Mouse (Mus musculus) T-helper 17 cell (primary cell): Measurements from ENCODE around the gene Nrtn.

ENCODE experiments used
- in situ Hi-C, 2 experiments: fragments of 300-600 bp; cut with MboI, MseI; formaldehyde crosslinking; loops; 1 replicate in 1 of 2; 2 replicates in 1 of 2; pipeline ENCODE4 v1.15.1; 2025; ENCODE audit warnings: high pct_unique_total_duplicates in 2 of 2

The Nrtn gene

DNA sequence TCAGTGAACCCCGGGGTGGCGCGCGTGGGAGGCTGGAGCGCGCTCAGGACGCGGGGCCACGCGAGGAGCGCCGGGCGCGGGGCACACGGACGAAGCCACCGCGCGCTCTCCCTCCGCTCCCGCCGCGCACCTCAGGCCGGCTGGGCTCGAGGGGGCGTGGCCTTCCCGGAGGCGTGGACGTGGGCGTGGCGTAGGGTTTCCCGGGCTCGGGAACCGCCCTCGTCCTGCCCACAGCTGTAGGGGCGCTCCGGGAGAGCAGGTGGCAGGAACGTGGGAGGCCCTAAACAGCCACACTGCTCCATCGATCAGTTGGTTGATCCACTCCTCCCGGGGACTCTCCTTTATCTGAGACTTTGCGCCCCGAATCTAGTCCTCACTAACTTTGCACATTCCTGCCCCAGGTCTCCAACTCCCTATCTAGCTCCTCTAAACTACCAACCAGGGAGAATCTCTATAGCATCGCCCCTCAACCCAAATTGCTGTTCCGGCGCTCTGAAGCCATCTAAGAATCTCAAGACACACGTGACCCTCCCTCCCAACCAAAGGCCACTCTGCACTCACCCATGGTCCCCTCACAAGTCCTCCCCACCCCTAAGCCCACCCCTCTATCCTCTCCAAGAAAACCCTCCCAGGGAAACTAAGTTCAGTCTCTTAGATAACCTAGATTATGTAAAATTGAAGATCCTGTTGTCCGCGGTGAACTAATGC is at the start of gene Nrtn:
Gene Nrtn (minus strand): TSS at position 115 of the 708 bp plus-strand sequence.
- in situ Hi-C loops = no loop called here

DNA sequence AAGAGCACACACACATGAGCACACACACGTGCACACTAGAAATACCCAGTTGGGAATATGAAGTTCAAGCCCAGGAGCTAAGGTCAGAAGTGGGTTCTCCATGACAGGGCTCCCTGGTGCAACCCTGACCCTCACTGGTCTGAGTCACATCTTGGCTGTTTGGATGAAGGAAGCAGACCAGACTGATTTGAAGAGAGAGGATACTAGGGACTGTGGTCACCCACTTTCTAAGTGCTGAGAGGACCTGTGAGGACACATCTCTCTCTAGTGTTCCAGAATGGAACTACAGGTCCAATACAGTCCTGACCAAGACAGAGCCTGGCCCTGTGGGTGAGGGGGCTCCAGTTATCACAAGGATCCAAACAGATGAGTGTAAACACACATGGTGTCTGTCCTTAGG is 48.5 kb upstream of the Nrtn start:
- in situ Hi-C loops = loop anchor here in 1 of 2 experiments (5.0 kb wide), 1 partner anchor 42 kb away; no protein-coding TSS in a partner anchor

DNA sequence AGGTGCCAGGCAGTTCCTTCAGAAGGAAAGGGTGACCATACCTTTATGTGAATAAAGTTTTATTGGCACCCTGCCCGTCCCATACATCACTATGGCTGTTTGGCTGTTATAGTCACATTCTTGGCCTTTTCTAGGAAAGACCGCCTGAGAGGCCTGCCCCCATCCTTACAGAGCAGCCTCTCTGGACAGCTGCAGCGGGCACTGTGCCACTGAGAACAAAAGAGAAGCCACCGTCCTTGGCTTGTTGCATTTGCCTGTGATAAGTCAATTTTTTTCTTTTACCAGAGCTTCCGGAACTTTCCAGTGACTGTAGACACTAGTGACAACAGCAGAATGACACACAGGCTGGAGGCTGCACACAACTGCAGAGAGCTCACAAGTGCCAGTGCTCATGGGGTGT is 47.6 kb upstream of the Nrtn start:
- in situ Hi-C loops = loop anchor here in 1 of 2 experiments (5.0 kb wide), 1 partner anchor 42 kb away; no protein-coding TSS in a partner anchor

DNA sequence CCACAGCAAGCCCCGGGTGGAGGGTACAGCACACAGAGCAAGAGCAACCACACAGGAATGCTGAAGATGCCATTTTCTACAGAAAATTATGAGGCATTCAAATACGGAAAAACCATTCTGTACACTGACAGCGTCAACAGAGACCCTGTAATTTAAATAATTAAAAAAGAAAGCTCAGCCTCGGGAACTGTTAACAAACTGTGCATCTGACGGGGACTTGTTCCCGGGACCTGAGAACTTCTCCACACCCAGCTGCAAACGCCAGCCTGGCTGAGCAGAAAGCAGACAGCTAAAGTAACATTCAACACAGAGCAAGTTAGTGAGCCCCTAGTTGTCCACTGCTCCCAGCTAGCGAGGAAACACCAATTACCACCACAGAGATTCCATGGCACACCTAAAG is 44.7 kb upstream of the Nrtn start:
- in situ Hi-C loops = no loop called here

DNA sequence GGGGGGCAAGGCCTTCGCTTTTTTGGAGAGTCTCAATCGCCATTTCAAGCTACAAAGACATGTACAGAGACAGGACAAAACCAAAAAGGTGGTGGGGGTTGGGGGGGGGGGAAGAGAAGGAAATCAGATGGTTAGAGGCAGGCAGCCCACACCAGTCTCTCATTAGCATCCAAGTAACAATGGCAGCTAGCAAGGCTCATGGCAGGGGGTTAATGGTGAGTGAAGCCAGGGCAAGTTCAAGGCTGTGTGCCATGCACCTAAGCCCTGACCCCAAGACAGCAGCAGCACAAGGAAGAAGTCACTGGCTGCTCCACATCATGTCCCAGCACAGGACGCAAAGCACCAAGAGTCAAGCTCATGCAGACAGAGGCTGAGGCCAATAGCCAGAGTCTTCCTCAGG is 41.9 kb upstream of the Nrtn start:
- in situ Hi-C loops = no loop called here

DNA sequence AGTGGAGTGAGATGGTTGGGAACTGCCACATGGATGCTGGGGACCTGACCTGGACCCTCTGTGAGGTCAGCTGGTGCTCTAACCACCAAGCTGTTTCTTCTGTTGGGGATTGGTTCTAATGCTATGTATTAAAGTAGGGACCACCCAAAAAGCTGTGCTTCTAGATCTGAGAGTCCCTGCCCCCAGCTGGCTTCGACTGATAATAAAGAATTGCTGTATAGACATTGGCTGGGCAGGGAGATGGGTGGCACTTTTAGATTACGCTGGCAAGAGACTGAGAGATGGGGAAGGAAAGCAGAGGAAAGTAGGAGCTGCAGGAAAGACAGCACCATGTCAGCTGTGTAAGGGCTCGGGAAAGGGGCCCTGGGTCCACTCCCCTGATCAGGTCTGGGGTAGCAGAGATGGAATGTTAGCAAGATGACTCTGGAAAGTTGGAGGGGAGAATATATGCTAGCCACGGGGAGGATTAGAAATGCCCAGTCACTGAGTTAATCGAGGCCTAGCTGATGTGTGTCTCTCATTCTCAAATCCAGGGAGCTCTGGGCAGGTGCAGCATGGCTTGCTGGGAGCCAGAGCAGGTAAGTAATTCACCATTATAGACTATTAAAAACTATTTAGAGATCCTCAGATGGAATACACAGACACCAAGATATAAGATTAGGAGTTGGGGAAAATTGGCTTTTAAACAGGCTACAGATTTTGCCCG is 36.4 kb upstream of the Nrtn start:
- in situ Hi-C loops = no loop called here

DNA sequence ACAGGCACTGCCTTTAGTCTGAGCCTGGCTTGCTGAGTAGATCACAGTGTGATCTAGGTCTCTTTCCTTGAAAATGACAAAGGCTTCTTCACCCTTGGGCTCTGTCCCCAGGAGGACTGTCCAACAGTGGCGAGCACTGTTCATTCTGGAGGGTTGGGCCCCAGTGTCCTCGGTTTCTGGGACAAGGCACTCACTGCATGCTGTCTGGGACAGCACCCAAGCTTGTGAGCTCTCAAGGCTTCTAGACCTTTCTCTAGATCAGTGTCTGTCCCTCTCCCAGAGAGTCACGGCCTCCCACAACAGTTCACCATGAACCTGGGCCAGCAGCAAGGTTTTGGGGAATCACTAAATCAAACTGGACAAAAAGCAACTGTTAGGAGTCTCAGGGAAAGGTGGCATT is 35.3 kb upstream of the Nrtn start:
- in situ Hi-C loops = no loop called here

DNA sequence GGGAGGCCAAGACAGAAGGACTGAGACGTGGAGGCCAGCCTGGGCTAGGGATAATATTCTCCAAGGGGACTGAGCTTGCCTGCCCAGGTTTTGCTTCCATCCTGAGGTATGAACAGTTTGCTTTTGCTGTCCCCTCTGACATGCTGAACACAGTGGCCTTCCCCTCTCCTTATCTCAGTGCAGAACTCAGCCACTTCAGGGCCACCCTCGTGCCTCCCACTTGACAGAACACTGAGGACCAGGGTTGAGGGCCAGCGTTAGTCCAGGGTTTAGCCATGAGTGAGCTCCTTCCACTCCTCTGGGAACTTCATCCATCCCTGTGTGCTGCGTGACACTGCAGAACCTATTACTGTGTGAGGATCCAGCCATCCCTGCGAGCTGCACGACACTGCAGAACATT is 32.0 kb upstream of the Nrtn start:
- in situ Hi-C loops = no loop called here

DNA sequence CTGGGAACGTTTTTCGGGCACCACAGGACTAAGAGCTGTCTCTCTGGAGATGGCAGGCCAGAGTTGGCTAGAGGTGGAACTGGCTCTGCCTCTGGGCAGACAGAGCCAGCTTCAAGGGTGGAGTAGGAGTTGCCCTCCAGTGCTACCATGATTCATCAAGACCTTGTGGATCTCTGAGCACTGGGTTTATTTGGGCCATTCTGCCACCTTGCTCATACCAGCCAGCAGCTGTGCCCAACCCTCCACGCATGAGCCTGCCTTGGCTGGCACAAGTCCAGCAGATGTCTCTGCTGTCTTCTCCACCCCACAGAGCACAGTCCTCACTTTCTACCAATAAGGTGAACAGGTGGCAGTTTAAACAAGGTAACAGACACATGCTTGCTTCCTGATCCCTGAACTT is 31.6 kb upstream of the Nrtn start:
- in situ Hi-C loops = no loop called here

DNA sequence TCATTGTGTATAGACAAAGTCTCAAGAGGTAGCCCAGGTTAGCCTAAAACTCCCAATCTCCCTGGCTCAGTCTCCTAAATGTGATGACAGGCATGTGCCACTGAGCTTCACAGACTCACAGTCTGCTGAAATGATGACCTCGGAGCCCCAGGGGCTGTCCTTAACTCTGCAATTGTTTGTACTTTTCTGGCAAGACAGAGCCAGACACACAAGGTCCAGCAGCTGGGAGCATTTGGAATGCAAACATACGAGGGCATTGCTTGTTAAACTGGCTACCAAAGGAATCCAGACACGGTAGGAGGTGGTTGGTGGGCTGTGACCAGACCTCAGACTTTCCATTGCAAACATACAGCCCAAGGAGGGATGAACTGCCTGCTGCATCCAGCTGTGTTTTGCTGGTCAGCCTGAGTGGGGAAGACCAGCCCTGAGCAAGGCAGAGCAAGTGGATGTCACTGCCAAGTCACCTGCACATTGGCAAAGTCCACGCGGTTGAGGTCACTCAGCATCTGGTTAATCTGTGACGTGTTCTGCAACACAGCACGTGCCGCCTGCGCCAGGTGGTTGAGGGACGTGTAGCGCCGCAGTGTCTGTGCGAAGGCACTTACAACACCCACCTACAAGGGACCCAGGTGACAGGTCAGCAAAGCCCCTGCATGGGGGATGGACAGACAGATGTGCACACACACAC is 23.1 kb upstream of the Nrtn start:
- in situ Hi-C loops = no loop called here

DNA sequence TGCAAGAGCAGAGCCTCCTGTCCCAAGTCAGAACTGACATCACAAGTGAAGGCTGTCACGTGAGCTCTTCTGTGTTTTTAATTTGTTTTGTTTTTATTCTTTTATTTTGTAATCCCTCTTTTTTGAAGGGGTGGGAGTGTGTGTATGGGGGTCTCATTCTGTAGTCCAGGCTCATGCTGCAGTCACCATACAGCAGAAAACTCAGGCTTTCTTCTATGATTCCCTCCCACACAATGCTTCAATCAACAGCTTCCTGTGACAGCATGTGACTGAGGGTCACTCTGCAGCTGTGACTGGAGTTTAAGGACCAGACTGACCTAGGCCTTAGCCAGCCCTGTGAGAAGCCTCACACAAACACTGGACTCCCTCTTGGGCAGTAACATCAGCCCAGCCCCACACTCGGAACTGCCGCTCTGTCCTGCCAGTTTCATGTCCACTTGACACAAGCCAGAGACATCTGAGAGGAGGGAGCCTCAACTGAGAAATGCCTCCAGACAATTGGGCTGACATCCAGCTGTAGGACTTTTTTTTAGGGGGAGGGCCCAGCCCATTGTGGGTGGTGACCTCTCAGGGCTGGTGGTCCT is 21.5 kb upstream of the Nrtn start:
- in situ Hi-C loops = no loop called here

DNA sequence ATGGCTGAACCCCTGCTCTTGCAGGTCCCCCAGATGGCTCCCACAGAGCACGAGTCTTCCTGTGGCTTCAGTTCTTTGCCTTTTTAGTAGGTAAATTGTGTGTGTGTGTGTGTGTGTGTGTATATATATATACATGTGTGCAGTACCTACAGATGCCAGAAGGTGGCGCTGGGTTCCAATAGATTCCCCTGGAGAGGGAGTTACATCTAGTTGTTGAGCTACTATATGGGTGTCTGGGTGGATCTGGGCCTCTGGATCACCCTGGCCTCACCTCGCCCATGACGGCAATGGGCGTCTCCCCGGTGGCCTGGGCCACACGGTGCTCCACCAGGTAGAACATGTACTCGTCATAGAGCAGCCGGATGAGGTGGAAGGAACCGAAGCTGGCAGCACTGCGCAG is 20.2 kb upstream of the Nrtn start:
- in situ Hi-C loops = no loop called here

DNA sequence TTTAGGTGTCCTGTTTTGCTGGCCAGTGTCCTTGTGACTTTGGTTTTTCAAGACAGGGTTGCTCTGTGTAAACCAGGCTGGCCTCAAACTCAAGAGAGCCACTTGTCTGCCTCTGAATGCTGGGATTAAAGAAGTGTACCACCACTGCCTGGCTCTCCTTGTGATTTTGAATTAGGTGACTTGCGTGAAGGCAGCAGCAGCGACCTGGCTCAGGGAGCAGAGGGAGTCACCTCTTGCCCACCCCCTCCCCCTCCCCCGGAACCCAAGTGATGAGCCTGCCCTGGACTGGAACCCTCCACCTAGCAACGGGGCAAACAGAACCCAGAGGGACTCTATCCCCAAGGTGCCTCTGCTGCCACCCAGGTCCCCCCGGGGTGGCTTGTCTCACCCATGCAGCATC is 12.6 kb upstream of the Nrtn start, which contains the start of gene Prr22:
Gene Prr22 (plus strand): TSS at position 301 of the 400 bp plus-strand sequence.
- in situ Hi-C loops = loop anchor here in 1 of 2 experiments (5.0 kb wide), 1 partner anchor 57 kb away; no protein-coding TSS in a partner anchor

DNA sequence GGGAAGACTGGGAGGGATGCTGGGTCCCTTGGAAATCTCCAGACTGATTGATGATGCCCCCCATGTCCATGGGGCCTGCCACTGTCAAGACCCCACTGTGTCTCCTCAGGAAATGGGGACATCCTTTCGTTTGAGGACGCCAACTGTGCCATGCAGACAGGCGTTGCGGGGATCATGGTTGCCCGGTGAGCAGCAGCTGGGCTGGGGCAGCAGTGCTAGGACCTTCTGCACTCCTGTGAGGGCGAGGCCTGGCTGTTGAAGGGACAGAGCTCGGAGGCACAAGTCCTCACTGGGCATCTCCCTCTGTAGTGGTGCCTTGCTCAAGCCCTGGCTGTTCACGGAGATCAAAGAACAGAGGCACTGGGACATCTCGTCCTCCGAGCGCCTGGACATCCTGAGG is 11.6 kb upstream of the Nrtn start:
- in situ Hi-C loops = loop anchor here in 1 of 2 experiments (5.0 kb wide), 1 partner anchor 58 kb away; no protein-coding TSS in a partner anchor

DNA sequence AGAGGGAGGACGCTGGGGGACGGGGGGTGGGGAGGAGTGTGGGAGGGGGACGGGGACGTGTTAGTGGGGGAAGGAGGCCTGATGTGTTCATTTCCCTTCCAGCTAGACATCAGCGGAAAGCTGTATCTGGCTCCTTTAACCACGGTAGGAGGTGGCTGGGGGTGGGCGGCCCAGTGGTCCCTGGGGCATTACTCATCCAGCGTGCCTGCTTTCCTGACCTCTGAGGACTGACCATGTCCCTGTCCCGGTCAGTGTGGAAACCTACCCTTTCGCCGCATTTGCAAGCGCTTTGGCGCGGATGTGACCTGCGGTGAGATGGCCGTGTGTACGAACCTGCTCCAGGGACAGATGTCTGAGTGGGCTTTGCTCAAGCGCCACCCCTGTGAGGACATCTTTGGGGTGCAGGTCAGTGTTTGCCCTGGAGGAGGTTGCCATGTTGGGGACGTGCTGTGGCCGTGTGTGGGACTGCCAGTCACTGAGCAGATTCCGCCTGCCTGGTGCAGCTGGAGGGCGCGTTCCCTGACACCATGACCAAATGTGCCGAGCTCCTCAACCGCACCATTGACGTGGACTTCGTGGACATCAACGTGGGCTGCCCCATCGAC is 10.3 kb upstream of the Nrtn start:
- in situ Hi-C loops = loop anchor here in 1 of 2 experiments (5.0 kb wide), 1 partner anchor 60 kb away; no protein-coding TSS in a partner anchor

DNA sequence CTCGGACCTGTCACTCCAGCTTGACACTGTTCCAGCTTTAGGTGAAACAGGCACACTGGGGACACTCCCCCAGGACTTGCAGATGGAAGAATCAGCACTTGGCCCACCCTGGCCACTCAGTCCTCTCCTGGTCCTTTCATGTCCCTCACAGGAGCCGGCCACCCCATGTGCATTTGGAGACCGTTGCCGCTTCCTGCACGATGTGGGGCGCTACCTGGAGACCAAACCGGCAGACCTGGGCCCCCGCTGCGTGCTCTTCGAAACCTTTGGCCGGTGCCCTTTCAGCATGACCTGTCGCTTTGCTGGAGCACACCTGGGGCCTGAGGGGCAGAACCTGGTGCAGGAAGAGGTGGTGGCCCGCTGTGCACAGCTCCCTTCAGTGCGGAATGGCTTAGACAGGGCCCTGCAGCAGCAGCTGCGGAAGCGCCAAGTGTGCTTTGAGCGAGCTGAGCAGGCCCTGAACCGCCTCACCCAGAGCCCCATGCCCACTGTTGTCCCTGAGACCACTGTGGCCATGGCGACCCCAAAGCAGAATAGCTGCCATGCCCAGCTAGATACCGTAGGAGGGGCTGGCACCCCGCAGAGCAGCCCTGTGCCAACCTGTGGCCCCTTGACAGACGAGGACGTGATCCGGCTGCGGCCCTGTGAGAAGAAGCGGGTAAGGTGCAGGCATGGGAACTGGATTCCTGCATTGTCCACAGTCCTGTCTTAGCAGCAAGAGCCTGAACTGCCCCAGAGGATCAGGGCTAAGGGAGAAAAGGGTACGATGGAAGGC is 9.5 kb upstream of the Nrtn start:
- in situ Hi-C loops = loop anchor here in 1 of 2 experiments (5.0 kb wide), 1 partner anchor 60 kb away; no protein-coding TSS in a partner anchor

DNA sequence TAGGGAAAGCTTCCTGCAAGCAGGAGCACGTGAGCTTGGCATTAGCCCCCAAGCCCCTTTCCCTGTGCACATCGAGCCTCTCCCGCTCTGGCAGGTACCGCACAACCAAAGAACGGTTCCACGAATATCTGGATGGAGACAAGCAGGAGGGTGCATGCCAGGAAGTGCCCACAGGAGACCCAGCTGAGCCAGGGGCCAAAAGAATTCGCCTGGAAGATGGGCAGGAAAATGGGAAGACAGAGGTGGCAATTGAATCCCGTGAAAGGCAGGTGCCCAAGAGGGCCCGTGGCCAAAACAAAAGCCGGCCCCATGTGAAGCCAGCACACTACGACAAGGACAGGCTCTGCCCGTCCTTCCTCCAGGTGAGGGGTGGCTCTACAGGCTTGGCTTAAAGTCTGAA is 8.1 kb upstream of the Nrtn start:
- in situ Hi-C loops = loop anchor here in 1 of 2 experiments (5.0 kb wide), 1 partner anchor 62 kb away; no protein-coding TSS in a partner anchor

DNA sequence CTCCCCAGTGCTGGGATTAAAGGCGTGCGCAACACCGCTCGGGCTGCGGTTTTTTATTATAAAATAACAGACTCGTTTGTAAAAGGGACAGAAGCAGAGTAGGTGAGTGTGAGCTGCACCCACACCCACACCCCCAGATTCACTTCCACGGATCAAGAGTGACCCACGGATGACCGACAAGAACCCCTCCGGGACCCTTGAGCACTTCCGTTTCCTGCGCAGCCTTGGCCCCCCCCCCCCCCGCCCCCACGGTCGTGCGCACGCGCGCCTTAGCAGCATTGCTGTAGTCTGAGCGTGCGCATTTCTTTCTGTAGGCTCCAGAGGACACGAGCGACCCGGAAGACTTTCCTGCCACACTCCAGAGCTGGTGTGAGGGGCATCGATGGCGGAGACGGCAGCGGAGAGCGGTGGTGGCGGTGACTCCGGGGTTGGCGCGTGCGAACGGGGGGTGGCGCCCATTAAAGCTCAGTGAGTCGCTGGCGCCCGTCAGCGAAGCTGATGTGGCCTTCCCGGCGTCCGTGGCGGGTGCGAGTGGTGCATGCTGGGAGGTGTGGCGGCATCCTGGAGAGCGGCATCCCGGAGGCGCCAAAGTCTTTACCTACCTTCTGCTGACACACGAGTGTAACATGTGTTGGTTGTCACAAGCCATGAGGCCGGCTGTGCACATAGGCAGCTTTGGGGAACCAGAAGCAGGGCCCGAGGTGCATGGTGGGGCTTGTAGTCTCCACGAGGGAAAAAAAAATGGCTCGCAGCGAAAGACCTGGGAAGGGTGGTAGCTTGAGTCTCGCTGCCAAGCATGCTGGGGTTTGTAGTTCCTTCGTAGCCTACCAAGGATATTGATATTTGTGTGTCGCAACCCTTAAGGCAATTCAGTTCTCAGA is 7.4 kb upstream of the Nrtn start, which contains the start of gene Dus3l:
Gene Dus3l (plus strand): TSS at position 284 of the 881 bp plus-strand sequence.
- in situ Hi-C loops = loop anchor here in 1 of 2 experiments (5.0 kb wide), 2 partner anchors 47 to 63 kb away; partner anchors contain the start of genes Ndufa11 and Vmac

DNA sequence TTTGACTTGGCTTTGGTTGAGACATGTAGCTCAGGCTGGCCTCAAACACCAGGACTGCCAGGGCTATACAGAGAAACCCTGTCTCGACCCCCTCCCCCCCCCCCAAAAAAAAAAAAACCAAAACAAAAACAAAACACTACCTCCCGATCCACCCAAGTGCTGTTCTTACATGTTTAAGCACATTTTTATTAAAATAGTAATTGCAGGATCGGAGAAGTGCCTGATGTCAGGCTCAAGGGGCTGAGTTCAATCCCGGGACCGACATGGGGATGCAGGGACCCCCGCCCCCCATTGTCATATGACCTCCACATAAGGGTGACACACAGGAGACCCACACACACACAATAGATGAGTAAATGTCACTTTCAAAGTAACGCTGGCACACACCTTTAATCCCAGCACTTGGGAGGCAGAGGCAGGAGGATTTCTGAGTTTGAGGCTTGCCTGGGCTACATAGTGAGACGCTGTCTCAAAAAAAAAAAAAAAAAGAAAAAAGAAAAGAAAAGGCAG is 6.5 kb upstream of the Nrtn start:
- in situ Hi-C loops = loop anchor here in 1 of 2 experiments (5.0 kb wide), 1 partner anchor 46 kb away; the partner anchor contains the start of genes Ndufa11 and Vmac
